Mouse (Mus musculus): ENCODE measurements around the gene Rogdi.

DNA sequence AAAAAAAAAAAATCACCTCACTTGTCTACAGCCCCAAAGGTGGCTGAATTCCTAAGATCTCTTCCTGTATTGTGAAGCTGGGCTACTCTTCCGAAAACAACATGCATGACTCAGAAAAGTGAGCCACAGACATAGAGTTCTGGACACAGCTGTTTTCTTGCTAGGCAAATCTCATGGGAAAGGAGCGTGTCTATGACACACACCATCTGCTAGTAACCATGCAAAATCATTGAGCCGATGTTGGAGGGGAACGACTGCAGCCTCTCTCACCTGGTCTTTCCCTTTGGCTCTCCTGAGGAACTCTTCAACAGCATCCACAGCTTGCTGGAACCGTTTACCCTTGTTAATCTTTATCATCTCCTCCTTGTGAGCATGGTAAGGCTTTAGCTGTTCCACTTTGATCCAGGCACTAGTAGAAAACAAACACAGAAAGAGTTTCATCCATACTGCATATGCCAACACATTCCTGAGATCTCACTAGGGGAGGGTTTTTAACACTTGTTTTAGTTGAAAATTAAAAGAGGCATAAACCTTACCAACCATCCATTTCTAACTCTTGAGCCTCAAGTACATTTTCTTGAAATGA is 23.4 kb upstream of the Rogdi start:
- TF ChIP-seq POLR2A (IDR thresholded peaks at IDR 0.05; ENCODE audit: insufficient read length, low read depth) (no peak), SRF (IDR thresholded peaks at IDR 0.05; ENCODE audit: control insufficient read depth, insufficient read length, low read depth) (no peak), E2F4 (IDR thresholded peaks at IDR 0.05; ENCODE audit: insufficient read depth) (no peak), TCF12 (IDR thresholded peaks at IDR 0.05; ENCODE audit: insufficient read depth, poor library complexity, severe bottlenecking) (no peak), TCF3 (IDR thresholded peaks at IDR 0.05; ENCODE audit: insufficient read length, low read depth) (no peak), CEBPB (IDR thresholded peaks at IDR 0.05; ENCODE audit: insufficient read depth, poor library complexity, severe bottlenecking) (no peak), USF1 (IDR thresholded peaks at IDR 0.05; ENCODE audit: low read depth) (no peak), POLR2AphosphoS2 (IDR thresholded peaks at IDR 0.05; ENCODE audit: insufficient read length, low read depth) (no peak), MAX (IDR thresholded peaks at IDR 0.05; ENCODE audit: low read depth) (no peak), MYOD1 (IDR thresholded peaks at IDR 0.05; ENCODE audit: control insufficient read depth in 1 of 3, insufficient read length in 2 of 3, low read depth in 2 of 3) (no peak)

Data from myocyte (in vitro differentiated cells).